Mouse (Mus musculus): ENCODE data around the gene Fhl2.
"Not testable (repeated sequence)": the region's sequence is repeated elsewhere in the genome, so short reads cannot be mapped to it uniquely, and the experiment has no call there.

Gene Fhl2

DNA sequence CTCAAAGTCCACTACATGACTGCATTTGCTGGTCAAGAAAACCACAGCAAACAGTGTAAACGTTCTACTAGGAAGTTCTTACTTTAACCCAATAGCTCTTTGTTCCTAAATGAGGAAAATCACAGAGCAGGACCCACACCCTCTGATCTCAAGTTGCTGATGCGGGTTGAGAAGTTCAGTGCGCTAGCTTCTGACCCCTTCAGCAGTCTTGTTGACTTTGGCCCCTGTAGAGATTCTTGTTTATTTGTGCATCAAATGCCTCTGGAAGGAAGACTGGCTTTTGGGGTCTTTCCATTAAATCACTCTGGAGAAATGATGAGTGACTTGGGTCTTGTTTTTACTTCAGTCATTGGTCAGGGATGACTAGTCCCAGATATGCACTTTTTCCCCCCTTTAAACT lies 46.6 kb downstream of the Fhl2 start:
- no peak for DNase-seq (ENCODE audit: low spot score in 2 of 2)

DNA sequence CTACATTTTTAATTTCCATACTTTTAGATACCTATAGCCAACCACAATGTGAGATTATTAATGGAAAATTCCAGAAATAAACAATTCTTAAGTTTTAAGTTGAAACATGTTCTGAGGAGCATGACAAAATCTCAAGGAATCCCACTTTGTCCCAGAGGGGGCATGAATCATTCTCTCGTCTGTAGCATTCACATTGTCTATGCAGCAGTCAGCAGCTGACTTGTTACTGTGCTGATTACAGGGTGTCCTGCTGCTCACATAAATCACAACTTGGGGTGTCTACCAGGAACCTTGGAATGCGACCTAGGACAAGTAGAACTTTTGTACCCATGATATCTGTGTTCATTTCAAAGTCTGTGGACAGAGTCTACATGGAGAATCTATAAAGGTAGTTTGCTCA lies 49.3 kb downstream of the Fhl2 start:
- DNase-seq (ENCODE audit: low spot score in 2 of 2), result no peak

DNA sequence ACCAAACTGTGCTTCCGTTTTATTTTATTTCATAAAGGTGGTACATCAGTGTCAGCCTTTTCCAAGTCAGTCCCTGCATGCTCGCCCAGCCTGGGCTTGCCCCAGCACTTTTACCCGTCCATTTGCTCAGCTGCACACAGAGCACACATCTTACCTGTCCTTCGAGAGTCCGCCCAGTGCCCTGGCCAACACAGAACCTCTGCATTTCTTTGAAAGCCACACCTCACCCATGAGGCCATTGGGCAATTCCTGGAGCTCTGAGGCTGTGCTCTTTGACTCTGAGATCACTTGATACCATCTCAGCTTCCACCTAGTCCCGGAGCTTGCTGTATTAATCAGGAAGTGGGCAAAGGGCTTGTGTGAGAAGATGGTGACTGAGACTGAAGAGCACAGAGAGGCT lies 51.4 kb downstream of the Fhl2 start:
- DNase-seq (ENCODE audit: low spot score in 2 of 2), result no peak

DNA sequence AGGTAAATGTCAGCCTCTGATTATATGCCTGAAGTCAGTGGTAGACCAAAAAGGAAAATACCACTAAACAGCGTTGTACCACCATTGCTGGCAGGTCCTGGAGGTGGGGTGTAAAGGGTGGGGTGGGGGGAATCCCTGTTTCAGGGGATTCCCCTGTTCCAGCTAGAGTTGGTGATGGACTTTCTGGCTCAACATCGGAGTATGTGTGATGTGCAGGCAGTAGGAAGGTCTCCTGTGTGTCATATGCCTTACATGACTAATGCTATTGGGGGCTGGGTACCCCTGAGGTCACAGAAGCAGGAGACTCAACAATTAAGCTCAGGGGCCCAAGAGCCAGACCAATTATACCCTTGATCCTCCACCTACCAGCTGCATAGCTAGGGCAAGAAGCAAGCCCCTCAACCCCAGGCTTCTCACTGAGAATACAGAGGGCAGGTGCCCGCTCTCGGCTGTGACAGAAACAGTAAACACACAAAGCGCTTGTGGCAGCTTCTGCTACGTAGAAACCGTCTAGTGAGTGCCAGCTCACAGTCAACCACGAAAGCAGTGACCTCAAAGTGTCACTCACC lies 52.4 kb downstream of the Fhl2 start:
- no peak for DNase-seq (ENCODE audit: low spot score in 2 of 2)

DNA sequence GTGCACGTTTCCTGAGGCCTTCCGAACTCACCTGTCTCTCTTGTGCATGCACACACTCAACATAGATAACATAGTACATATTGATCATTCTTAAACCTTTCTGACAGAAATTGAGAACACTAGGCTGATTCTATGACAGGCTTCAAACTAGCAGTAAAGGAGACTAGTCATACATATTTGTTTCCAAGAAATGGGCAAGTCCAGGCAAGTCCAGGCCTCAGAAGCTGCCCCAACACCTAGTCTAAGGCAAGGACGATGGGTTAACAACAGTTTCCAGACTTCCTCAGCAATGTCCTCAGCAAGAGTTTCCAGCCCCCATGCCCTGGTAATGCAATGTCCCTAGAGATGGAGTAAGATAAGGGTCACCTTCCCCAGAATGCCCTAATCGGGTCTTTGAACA lies 53.0 kb downstream of the Fhl2 start:
- no peak for DNase-seq (ENCODE audit: low spot score in 2 of 2)

DNA sequence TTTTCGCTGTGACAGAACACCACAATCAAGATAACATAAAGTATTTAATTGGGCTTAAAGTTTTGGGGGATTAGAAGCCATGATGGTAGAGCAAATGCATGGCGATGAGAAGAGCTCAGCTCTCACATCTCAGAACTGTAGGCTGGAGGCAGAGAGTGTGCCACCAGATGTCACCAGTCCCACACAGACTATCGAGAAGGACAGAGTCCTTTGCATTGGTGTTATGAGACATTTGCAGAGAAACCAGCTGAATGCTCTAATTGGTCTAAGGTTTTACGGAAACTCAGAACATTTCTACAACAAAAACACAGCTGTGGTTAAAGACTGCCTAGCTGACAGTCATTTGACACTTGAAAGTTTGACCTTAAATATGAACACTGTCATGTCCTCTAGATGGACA lies 53.5 kb downstream of the Fhl2 start:
- DNase-seq (ENCODE audit: low spot score in 2 of 2), result no peak

DNA sequence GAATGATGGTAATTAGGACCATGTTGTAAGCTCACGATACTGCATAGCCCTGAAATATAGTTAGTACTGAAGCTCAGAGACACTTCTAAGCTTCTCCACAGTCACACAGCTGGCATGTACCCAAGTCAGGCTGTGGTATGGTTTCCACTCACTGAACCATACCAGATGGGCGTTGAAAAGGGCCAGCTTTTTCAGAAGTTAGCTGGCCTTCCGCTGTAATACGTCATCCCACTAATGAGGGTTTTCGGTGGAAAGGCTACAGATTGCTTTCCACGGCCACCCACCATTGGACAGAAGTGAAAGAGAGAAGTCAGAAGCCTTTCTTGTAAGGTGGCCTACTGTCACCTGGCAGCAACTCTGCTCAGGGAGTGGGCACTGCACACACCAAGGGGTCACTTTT lies 53.9 kb downstream of the Fhl2 start:
- no peak for DNase-seq (ENCODE audit: low spot score in 2 of 2)

DNA sequence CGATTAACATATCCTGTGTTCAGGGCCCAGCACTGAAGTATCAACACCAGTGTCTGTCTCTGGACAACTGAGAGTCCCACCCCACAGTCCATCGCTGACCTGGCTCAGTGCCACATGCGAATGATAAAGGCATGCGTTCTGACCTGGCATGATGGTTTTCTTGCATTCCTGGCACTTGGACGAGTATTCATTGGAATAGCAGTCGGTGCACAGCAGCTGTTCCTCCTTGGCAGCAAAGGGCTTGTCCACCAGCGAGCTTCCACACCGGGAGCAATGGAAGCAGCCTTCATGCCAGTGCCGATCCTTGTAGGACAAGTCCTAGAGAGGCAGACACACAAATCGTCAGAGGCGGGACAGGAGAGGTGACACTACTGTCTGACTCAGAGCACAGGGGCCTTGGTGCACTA lies 55.2 kb downstream of the Fhl2 start:
- DNase-seq (ENCODE audit: low spot score in 2 of 2), result peak; percentile 46 to 51

DNA sequence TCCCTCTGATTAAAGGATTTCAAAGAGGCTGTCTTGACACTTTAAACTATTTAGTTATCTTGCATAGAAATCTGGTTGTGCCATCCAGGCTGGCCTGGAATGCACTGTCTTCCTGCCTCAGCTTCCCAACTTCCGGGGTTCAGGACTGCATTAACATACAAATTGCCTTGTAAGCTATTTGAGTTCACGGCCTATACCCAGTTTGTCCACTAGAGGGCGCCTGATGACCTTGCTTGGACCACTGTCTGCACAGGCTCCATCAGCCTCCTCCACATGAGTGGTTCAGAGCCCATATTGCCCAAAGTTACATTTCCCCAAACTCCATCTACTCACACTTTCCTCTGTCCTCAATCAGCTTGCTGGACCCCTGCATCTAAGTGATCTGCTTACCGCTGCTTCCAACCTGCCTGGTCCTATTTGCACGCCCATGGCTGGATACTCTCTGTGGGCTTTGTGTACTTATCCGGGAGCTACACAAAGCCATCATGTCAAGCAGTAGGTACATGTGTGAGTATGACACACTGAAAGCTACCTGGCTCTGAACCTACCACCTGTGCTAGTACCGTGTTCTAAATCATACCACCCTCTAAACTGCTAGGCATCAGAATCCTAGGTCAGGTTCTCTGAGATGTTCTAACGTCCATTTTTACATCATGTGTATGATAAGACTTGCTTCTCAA lies 57.1 kb downstream of the Fhl2 start:
- peak; percentile 84 to 87 for DNase-seq (ENCODE audit: low spot score in 2 of 2)

DNA sequence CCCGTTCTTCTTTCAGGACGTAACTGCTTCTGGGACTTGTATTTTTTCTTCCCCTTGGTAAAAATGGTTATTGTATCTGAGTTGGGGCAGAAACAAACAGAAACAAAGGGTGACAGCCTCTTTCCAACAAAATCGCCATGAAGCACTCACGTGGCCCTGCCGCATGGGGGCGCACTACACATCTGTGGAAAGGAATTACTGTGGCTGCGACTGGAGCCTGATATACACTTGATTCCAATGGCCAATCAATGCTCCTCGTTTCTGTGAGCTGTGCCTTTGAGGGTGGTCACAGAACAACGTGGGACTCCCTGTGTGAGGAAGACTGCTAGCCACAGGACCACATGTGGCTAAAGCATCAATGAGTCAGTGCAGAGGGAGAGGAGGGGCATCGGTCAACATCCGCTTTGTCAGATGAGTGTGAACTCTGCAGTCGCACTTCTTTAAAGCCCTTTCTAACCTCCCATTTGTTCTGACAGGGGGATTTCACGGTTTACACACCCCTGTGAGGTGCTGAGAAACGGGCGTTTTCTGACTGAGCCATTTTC lies 58.4 kb downstream of the Fhl2 start:
- no peak for DNase-seq (ENCODE audit: low spot score in 2 of 2)

DNA sequence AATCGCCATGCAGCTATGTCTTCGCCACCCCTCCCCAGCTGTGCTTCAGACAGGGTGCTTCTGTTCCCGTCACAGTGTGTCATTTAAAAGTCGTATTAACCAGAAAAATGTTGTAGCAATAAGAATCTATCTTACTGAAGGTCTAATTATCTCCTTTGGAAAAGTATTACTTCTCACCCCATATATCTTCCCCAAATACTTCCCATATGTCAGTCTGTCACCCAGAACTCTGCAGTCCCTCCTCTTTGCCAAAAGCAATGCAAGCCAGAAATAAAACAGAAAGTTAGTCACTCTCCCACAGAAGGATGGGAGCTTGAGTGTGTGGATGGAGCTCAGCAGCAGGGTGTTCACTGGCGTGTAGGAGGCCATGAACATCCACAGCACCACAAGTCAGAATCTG lies 59.5 kb downstream of the Fhl2 start:
- peak; percentile 42 to 70 for DNase-seq (ENCODE audit: low spot score in 2 of 2)

DNA sequence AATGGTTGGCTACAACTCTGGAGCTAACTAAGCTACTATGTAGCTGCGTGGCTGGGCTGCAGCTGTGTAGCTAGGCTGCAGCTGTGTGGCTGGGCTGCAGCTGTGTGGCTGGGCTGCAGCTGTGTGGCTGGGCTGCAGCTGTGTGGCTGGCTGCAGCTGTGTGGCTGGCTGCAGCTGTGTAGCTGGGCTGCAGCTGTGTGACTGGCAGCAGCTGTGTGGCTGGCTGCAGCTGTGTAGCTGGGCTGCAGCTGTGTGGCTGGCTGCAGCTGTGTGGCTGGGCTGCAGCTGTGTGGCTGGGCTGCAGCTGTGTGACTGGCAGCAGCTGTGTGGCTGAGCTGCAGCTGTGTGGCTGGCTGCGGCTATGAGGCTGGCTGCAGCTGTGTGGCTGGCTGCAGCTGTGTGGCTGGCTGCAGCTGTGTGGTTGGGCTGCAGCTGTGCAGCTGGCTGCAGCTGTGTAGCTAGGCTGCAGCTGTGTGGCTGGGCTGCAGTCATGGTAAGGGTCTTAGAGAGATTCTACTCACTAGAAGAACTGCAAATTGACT lies 60.2 kb downstream of the Fhl2 start:
- DNase-seq (ENCODE audit: low spot score in 2 of 2), result not testable (repeated sequence)

DNA sequence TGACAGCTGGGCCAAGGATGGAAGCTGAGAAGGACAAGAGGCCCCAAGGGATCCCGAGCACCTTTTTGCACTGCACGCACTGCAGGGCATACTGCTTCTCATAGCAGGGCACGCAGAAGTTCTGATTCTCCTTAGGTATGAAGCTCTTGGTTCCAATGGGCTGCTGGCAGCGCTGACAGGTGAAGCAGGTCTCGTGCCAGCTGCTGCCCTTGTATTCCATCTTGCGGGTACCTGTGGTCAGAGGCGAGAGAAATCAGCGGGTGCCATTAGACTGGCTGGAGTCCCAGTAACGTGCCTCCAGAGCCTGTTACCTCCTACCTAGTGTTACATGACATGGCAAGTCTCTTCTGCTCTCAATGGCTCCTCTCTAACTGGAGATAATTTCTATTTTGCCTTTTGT lies 65.2 kb downstream of the Fhl2 start:
- no peak for DNase-seq (ENCODE audit: low spot score in 2 of 2)

DNA sequence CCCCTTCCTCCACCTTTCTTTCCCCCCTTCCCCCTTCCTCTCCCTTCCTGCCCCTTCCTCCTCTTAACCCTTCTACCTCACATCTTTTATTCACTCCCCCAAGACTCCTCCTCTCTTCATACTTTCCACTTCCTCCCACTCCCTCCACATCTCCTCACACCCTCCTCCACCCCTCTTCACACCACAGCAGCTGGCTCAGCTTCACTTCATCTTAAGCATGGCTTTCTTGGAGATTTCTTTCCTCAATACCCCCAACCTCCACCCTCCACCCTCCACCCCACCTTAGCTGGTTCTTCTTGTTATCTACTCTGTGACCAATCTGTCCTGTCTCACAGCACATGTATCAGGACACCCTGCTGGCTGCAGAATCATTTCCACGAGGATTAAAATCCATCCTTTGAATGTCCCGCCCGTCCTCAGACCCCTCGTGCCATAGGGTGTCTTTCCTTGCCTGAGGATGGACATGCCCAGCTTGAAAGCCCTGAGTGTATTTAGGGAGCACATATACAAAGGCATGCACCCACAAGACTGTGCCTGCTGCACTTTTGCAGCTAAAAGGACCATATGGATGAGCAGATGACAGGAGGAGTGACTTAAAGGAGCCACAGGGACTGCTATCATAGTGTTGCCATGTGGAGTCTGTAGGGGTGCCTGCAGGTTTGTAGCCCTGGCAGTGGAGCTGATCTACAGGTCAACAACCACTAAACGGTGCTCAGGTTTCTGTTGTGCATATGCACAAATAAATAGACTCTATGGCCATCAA lies 66.4 kb downstream of the Fhl2 start:
- DNase-seq (ENCODE audit: low spot score in 2 of 2), result no peak

DNA sequence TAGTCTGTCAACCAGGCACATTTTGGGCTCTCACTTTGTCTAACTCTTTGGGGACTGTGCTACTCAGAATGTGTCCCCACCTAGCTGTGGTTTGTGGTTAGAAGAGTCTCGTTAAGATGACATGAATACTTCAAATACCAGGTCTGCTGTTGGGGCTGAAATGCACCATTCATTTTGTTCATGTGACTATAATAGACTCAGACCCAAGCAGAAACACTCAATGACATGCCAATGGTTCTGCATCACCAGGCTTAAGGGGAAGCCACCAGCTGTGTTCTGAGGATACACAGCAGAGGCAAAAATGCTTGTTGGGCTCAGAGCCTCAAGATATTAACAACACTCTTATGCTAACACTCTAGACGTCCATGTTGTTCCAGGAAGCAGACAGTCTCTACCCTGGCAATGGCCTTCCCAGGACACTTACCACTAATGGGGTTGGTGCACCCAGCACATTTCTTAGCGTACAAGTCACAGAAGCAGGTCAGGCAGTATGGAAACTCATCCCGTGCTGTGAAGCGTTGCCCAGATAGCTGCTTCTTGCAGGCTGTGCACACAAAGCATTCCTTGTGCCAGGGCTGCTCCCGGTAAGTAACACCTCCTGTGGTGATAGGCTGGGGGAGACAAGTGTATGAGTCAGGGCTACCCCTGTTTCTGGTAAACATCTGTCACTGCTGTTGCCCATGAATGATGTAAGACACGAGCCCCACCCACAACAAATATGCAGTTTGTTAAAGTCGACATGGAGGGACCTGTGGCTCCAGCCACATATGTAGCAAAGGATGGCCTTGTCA lies 68.8 kb downstream of the Fhl2 start:
- DNase-seq (ENCODE audit: low spot score in 2 of 2), result no peak

DNA sequence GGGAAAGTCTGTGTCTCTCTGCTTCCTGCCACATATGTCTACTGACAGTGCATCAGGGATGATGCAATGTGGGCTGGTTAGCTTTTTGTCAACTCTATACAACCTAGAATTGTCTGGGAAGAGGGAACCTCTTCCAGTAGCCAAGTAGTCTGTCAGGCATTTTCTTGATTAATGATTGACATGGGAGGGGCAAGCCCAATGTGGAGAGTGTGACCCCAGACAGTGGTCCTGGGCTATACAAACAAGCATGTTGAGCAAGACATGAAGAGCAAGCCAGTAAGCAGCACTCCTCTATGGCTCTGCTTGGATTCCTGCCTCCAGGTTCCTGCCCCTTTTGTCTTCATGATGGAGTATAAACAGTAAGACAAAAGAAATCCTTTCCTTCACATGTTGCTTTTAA lies 69.6 kb downstream of the Fhl2 start:
- no peak for DNase-seq (ENCODE audit: low spot score in 2 of 2)

DNA sequence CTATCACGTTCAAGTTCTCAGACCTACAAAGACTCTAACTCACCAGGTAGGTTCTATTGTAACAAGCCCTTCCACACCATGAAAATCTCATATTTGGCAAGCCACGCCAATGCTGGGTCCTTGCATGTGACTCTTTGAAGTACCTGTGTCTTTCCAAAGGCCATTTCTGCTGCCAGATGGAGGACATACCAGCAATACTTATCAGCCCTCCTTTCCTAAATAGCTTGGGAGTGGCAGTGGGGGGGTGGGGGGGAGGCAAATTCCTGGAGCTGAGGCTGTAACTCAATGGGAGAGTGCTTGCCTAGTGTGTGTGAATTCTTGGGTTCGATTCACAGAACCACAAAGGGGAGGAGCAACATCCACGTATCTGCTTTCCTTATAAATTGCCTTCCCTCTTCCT lies 72.1 kb downstream of the Fhl2 start:
- no peak for DNase-seq (ENCODE audit: low spot score in 2 of 2)

DNA sequence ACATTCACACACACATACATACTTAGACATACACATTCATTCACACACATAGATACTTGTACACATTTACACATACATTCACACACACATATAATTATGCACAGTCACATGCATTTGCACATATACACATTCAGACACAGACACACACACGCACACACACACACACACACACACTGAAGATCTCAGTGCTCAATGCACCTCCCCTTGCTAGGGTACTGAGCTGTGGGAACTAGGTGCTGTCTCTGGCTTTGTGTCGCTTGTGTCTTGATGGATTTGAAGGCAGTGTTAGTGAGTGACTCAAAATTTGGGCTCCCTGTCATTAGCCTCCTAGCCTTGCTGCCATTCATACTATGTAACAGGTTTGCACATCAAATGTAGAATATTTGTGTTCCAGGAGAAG lies 74.2 kb downstream of the Fhl2 start:
- no peak for DNase-seq (ENCODE audit: low spot score in 2 of 2)

DNA sequence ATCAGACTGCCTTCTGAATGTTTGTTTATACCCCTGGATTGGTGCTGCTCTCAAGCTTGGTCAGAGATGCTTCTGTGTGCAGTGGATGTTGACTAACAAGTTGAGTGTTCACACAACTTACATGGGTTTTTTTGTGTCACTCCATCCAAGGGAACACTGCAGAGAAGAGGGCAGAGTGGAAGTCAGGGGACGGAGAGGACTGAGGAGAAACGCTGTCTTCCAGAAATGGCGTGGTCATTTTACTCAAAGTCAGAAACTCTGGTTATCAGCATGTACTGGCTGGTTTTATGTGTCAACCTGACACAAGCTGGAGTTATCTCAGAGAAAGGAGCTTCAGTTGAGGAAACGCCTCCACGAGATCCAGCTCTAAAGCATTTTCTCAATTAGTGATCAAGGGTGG lies 75.8 kb downstream of the Fhl2 start:
- DNase-seq (ENCODE audit: low spot score in 2 of 2), result no peak

DNA sequence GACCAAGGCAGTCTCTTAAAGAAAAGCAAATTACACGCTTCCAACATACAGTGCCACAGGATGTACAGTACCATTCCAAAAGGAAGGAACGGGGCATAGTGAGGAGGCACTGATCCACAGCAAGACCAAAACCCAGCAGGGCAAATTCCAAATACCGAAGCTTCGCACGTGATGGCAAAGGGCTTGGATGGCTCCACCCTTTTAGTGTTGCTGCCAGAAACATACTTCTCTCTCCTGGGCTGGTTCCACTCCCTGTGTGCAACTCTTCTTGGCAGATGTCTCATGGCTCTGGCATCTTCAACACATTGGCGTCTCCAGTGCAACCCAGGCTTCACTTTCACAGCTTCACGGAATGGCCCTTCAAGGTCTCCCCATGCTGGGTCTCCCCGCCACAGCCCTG lies 79.3 kb downstream of the Fhl2 start:
- DNase-seq (ENCODE audit: low spot score in 2 of 2), result no peak

DNA sequence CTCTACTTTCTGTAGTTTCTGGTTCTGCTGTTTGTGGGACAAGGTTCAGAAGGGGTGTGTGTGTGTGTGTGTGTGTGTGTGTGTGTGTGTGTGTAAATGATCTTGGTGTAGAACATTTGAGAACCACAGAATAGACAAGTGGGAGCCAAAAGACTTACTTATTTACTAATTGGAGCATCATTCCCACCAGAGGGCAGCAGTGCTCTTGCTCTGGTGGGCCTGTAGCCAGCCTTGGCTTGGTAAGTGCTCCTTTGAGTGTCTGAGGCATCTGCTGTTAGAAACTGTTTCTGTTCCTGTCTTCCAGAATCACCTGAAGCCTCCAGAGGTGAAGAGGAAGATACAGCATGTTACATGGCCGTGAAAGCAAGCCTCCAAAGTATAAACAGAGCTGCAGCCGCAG lies 83.9 kb downstream of the Fhl2 start:
- peak; percentile 74 to 79 for DNase-seq (ENCODE audit: low spot score in 2 of 2)

DNA sequence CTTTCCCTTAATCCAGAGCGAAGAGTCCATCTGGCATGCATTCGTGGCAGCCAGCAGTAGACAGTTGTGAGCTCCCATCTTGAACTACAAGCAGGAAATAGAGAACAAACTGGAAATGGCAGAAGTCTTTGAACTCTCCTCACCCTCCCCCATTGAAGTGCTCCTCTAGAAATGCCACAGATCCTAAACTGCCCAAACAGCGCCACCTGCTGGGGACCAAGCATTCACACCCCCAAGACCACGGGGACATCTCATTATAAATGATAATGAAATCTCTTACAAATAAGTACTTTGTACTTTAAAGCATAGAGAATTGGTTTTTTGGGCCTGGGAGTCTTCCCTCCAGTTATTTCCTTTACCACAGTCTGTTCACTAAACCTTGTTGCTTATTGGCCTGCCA lies 86.2 kb downstream of the Fhl2 start:
- DNase-seq (ENCODE audit: low spot score in 2 of 2), result no peak
